Mouse (Mus musculus) neural tube, embryonic 15.5 days (tissue): Measurements from ENCODE around the gene Rdh7. TPM values are rescaled to one million over a fixed set of nuclear protein-coding genes. Genes with fewer than 3 reads are reported as not detected.
"Not testable (repeated sequence)": the region's sequence is repeated elsewhere in the genome, so short reads cannot be mapped to it uniquely, and the experiment has no call there.

ENCODE experiments used
- ATAC-seq: fragments of 200-750 bp; cut with Nextera tagmentation; 2 replicates; pipeline ENCODE4 v1.8.0; 2017; ENCODE audit warnings: mild to moderate bottlenecking, moderate TSS enrichment, moderate library complexity; ENCODE audit not compliant: low FRiP score
- H3K27ac ChIP-seq: fragments of 300-500 bp; sonication (generic); replicated peaks from 2 replicates; pipeline ENCODE4 v1.5.1; 2015; ENCODE audit warnings: mild to moderate bottlenecking, inconsistent platforms
- H3K27me3 ChIP-seq: fragments of 300-500 bp; sonication (generic); replicated peaks from 2 replicates; pipeline ENCODE4 v1.6.1; 2015; ENCODE audit warnings: inconsistent platforms
- H3K36me3 ChIP-seq: fragments of 300-500 bp; sonication (generic); 2 replicates; pipeline ENCODE4 v1.6.1; 2015; ENCODE audit warnings: inconsistent platforms
- H3K4me1 ChIP-seq: fragments of 300-500 bp; sonication (generic); 2 replicates; pipeline ENCODE4 v1.6.1; 2015; ENCODE audit warnings: inconsistent platforms
- H3K4me2 ChIP-seq: fragments of 300-500 bp; sonication (generic); 2 replicates; pipeline ENCODE4 v1.6.1; 2015; ENCODE audit warnings: inconsistent platforms, mild to moderate bottlenecking, moderate library complexity
- H3K4me3 ChIP-seq: fragments of 300-500 bp; sonication (generic); replicated peaks from 2 replicates; pipeline ENCODE4 v1.5.1; 2015; ENCODE audit warnings: mild to moderate bottlenecking, inconsistent platforms
- H3K9ac ChIP-seq: fragments of 300-500 bp; sonication (generic); replicated peaks from 2 replicates; pipeline ENCODE4 v1.6.1; 2015; ENCODE audit warnings: mild to moderate bottlenecking, inconsistent platforms
- H3K9me3 ChIP-seq: fragments of 300-500 bp; sonication (generic); replicated peaks from 2 replicates; pipeline ENCODE4 v1.6.1; 2016; ENCODE audit warnings: inconsistent platforms
- WGBS: fragments of 180-500 bp; shearing (Covaris S2); methylation state at CpG from one replicate; pipeline ENCODE4 v1.1.7; 2015; ENCODE audit warnings: mixed read lengths; 5-methylcytosine and 5-hydroxymethylcytosine counted together
- polyA plus RNA-seq: library from polyadenylated mRNA; unstranded; fragments of >200 nt; fragmentation: Nextera tagmentation; extraction: Ambion mirVana; gene quantifications from 2 replicates; pipeline ENCODE4 v1.2.1, GENCODE M21; 2015

The Rdh7 gene
- not detected in 2 replicates for polyA plus RNA-seq

DNA sequence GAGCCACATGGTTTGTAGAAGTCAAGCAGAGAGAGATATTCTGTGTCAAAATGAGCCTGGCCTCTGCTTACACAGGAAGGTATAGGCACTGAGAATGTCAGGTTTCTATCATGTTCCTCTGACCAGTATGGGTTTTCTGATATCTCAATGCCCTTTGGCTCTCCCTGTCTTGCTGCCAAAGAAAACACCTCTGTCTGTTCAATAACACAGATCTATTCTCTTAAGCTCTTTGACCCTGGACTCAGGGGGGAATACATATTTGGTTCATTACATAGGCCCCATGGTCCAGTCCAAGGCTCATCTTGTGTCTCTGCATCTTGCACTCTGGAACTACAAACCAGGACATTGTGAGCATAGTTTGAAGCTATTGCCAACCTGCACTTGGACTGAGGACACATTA lies at the start of gene Rdh7:
Gene Rdh7, minus strand, starts transcription at position 213 of the 400 bp plus-strand sequence.
- H3K27ac ChIP-seq = no peak within 1 kb of the TSS
- H3K4me3 ChIP-seq = no peak within 1 kb of the TSS
- H3K9me3 ChIP-seq = no peaks in the 10 kb centered on the region
- H3K4me1 ChIP-seq = peaks cover 8% of the 10 kb centered on the region
- ATAC-seq = no peak
- H3K9ac ChIP-seq = no peak within 1 kb of the TSS
- H3K4me2 ChIP-seq = no peak within 1 kb of the TSS
- no peaks in the 10 kb centered on the region for H3K27me3 ChIP-seq
- H3K36me3 ChIP-seq = no peaks in the 10 kb centered on the region

DNA sequence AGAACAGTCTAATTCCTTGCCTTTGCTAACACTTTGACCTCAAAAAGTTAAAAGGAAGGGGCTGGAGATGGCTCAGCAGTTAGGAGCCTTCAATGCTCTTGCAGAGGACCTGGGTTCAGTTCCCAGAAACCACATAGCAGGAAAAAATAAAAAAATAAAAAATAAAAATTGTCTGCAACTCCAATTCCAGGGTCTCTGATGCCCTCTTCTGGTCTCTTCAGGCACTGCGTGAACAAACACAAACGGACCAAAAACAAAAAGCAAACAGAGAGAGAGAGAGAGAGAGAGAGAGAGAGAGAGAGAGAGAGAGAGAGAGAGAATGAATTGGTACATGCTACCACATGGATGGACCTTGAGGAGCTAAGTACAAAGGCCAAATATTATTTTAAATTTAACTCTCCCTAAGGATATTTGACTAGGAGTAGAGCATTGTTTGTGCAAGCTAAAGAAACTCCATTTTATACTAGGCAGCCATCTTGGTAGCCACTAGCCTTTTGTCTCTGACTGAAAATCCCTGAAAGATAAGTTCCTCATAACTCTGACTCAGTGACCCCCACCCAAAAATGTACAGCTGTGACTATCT lies 48.9 kb upstream of the Rdh7 start:
- WGBS = 7% methylated on average over 2 of the region's 2 CpGs
- H3K4me3 ChIP-seq = no peak overlapping the region
- H3K36me3 ChIP-seq = no peaks in the 10 kb centered on the region
- H3K27me3 ChIP-seq = no peaks in the 10 kb centered on the region
- no peak overlapping the region for H3K9ac ChIP-seq
- H3K9me3 ChIP-seq = no peaks in the 10 kb centered on the region
- no peak overlapping the region for H3K4me2 ChIP-seq
- H3K27ac ChIP-seq = no peak overlapping the region
- no peak for ATAC-seq
- H3K4me1 ChIP-seq = 0 out of 2 replicates have a peak, but pooled peaks cover 4% of the 10 kb centered on the region

DNA sequence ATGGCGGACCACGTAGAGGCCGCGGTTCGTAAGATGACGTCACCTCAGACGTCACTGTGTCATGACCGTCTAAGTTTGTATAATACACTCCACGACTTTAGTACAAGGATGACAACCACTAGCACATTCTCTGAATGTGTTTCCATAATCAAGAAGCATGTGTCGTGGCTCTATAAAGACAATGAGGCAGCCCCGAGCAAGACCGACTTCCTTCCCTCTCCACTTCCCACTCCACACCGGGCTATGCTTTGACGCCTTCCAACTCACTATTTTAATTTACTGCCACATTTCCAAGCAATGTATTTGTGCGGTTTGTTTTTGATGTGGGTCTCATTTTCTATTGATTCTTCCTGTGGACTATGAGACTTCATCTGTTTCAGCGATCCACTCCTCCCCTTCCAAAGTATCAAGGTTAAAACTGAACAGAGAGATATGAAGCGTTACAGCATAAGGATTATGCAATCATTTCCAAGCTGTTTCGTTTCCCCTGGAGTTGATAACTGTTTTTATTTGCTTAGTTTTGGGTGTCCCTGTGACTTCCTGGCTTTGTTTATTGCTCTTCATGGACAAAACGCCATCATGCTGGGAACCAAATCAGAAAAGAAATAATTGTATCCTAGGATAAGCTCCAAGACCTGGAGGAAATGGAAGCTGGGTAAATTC lies 48.3 kb upstream of the Rdh7 start:
- Histone ChIP-seq H3K27ac (no peak overlapping the region), H3K9me3 (no peaks in the 10 kb centered on the region), H3K27me3 (no peaks in the 10 kb centered on the region), H3K4me1 (0 out of 2 replicates have a peak, but pooled peaks cover 4% of the 10 kb centered on the region), H3K4me3 (no peak overlapping the region), H3K4me2 (no peak overlapping the region), H3K9ac (no peak overlapping the region), H3K36me3 (no peaks in the 10 kb centered on the region)
- 88% methylated on average over 19 of the region's 19 CpGs for WGBS
- ATAC-seq = no peak

DNA sequence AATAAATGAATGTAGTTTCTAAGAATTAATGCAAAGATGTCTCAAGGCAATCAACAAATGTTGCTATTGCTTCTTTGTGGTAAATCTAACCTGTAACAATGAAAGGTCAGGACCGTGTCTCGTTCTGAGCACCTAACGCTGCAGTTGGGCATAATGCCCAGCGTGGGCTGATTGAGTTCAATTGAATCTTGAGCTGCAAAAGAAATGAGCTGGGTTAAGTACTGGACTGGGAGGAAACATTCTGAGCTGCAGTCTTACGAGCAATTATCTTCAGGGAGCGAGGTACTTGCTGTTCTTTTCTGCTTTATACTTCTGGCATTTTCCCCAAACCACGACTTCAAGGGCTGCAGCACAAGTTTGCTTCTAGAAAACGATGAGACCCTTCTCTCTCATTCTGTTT lies 47.7 kb upstream of the Rdh7 start:
- H3K27me3 ChIP-seq = no peaks in the 10 kb centered on the region
- no peak for ATAC-seq
- 73% methylated on average over 8 of the region's 8 CpGs for WGBS

DNA sequence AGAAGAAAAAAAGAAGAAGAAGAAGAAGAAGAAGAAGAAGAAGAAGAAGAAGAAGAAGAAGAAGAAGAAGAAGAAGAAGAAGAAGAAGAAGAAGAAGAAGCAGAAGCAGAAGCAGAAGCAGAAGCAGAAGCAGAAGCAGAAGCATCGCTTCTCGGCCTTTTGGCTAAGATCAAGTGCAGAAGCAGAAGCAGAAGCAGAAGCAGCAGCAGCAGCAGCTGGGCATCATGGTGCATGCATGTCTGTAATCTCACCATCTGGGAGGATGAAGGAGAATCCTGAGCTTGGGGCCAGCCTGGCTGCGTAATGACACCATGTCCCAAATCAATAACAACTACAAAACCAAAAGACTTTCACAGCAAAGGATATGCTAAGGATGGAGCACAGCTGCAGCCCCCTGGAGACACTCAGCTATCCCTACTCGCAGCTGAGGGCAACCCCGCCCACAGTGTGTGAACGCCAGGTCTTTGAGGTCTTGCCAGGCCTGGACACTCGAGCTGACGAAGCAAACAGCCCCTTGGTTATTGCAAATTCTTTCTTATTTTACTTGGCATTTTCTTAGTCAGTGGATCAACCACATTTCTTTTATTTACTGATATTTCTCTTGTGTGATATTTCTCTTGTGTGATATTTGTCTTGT lies 43.8 kb upstream of the Rdh7 start:
- Histone ChIP-seq H3K4me2 (no peak overlapping the region), H3K4me1 (0 out of 2 replicates have a peak, but pooled peaks cover 4% of the 10 kb centered on the region), H3K27me3 (no peaks in the 10 kb centered on the region), H3K4me3 (no peak overlapping the region), H3K9me3 (no peaks in the 10 kb centered on the region), H3K27ac (no peak overlapping the region), H3K9ac (no peak overlapping the region), H3K36me3 (no peaks in the 10 kb centered on the region)
- ATAC-seq = no peak
- WGBS = 70% methylated on average over 8 of the region's 8 CpGs

More for the DNA sequence above, 47.7 kb upstream of the Rdh7 start:
- no peaks in the 10 kb centered on the region for H3K36me3 ChIP-seq
- H3K9ac ChIP-seq = no peak overlapping the region
- no peak overlapping the region for H3K4me2 ChIP-seq
- no peaks in the 10 kb centered on the region for H3K9me3 ChIP-seq
- H3K4me3 ChIP-seq = no peak overlapping the region
- no peak overlapping the region for H3K27ac ChIP-seq
- H3K4me1 ChIP-seq = 0 out of 2 replicates have a peak, but pooled peaks cover 4% of the 10 kb centered on the region

DNA sequence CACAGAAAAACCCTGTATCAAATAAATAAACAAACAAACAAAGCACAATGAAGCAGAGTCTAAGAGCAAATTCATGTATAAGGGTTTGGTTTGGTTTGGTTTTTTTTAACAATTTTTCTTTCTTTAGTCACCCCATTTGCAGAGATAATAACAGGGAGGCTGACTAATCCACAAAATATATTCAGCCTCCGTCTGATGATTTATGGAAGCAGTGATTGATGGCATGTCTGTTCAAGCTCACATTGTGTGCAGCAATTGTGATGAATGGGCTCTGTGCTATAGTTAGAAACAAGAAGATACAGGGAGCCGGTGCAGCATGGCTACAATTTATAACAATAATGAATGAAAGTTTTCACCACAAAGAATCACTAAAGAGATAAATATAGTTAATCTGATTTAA lies 39.1 kb upstream of the Rdh7 start:
- Histone ChIP-seq H3K27ac (no peak overlapping the region), H3K9ac (no peak overlapping the region), H3K4me1 (no peaks in the 10 kb centered on the region), H3K36me3 (no peaks in the 10 kb centered on the region), H3K27me3 (no peaks in the 10 kb centered on the region), H3K4me3 (no peak overlapping the region), H3K9me3 (no peaks in the 10 kb centered on the region), H3K4me2 (no peak overlapping the region)
- ATAC-seq = no peak
- 57% methylated on average over 2 of the region's 2 CpGs for WGBS

DNA sequence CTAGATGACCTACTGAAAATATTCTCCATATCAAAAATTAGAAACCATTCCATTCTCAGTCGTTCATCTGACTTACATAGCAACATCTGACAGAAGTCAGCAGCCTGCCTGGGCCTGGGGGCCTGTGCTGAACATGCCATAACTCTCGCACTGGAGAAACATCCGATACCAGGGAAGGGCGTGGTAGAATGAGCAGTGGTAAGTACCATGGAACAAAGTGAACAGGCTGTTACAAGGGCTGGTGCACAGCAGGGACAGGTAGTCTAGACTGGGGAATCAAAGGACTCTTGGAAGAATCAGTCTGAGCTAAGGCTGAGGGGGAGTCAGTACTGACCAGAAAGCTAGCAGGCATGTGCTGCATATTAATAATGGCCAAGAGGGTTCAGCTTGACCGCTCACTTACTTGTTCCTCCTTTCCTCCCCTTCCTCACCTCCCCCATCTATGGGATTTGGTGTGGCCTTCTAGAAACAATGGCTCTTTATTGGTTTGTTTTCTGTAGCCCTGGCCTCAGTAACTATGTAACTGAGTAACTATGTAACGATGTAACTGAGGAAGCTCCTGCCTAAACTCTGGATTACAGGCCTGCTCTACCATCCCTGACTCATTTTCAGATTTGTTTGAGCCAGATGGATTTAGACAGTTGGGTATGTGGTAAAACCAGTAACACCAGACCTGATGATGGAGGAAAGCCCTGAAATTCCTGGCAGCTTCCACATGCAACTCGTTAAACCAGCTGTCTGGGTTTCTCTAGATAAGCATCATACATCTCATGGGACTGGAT lies 36.2 kb upstream of the Rdh7 start:
- Histone ChIP-seq H3K27me3 (no peaks in the 10 kb centered on the region), H3K4me2 (no peak overlapping the region), H3K4me3 (no peak overlapping the region), H3K36me3 (no peaks in the 10 kb centered on the region), H3K27ac (no peak overlapping the region), H3K9me3 (no peaks in the 10 kb centered on the region), H3K9ac (no peak overlapping the region), H3K4me1 (no peaks in the 10 kb centered on the region)
- no peak for ATAC-seq
- WGBS = 70% methylated on average over 7 of the region's 7 CpGs

DNA sequence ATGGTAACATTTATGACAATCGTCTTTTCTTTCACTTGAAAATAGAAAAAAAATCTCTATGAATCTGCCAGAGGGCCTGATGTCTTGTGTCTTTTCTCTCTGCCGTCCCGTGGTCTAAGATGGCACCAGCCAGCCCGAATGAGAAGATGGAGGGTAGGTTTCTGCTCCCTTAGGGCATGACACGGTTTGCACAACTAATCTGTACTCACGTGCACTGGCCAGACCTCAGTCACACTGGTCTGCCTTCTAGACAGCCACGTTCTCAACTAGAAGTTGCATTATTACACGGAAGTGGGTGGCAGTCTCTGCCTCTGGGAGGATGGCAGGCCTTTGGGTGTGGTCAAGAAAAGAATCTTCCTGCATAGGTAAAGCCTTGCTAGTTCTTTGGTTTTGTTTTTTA lies 34.4 kb upstream of the Rdh7 start:
- Histone ChIP-seq H3K4me1 (no peaks in the 10 kb centered on the region), H3K36me3 (no peaks in the 10 kb centered on the region), H3K27ac (no peak overlapping the region), H3K27me3 (no peaks in the 10 kb centered on the region), H3K4me2 (no peak overlapping the region), H3K9ac (no peak overlapping the region), H3K4me3 (no peak overlapping the region), H3K9me3 (no peaks in the 10 kb centered on the region)
- no peak for ATAC-seq
- WGBS = 90% methylated on average over 8 of the region's 8 CpGs

DNA sequence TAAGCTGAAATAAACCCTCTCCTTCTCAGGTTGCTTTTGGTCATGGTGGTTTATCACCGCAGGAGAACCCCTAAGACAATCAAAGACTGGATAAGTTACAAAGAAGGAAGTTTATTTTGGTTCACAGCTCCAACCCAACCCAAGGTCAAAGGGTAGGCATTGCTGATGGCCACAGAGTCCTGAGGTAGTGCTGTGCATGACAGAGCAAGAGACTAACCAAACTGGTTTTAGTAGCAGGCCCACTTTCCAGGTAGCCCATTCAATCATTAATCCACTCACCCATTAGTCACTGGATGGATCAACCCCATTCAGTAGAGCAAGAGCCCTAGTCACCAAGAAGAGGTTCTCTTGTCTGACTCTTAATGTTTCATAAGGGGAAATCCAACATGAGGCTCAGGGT lies 33.6 kb upstream of the Rdh7 start:
- H3K9ac ChIP-seq = no peak overlapping the region
- H3K4me1 ChIP-seq = no peaks in the 10 kb centered on the region
- ATAC-seq = no peak
- H3K9me3 ChIP-seq = no peaks in the 10 kb centered on the region
- no peak overlapping the region for H3K4me2 ChIP-seq
- H3K27ac ChIP-seq = no peak overlapping the region
- H3K36me3 ChIP-seq = no peaks in the 10 kb centered on the region
- 94% methylated on average over 1 of the region's 1 CpGs for WGBS
- no peaks in the 10 kb centered on the region for H3K27me3 ChIP-seq
- no peak overlapping the region for H3K4me3 ChIP-seq

DNA sequence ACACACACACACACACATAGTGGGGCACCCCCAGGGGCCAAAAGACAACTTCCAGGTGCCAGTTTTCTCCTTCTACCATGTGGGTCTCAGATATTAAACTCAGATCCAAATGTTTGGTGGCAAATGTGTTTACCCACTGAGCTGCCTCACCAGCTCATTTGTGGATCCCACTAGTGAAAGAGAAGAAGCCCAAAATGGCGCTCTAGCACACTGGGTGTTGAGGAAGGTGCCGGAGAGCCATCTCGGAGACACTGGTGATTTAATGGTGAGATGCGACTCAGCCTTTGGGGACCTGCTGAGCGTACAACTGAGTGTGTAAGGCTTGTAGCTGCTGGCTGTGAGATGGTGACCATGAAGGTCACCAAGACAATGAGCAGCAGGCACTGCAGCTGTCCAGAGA lies 29.0 kb upstream of the Rdh7 start:
- no peak overlapping the region for H3K9ac ChIP-seq
- H3K27me3 ChIP-seq = no peaks in the 10 kb centered on the region
- H3K4me2 ChIP-seq = no peak overlapping the region
- H3K36me3 ChIP-seq = no peaks in the 10 kb centered on the region
- H3K4me3 ChIP-seq = no peak overlapping the region
- WGBS = 93% methylated on average over 5 of the region's 5 CpGs
- no peaks in the 10 kb centered on the region for H3K4me1 ChIP-seq
- H3K27ac ChIP-seq = no peak overlapping the region
- ATAC-seq = no peak
- H3K9me3 ChIP-seq = no peaks in the 10 kb centered on the region

DNA sequence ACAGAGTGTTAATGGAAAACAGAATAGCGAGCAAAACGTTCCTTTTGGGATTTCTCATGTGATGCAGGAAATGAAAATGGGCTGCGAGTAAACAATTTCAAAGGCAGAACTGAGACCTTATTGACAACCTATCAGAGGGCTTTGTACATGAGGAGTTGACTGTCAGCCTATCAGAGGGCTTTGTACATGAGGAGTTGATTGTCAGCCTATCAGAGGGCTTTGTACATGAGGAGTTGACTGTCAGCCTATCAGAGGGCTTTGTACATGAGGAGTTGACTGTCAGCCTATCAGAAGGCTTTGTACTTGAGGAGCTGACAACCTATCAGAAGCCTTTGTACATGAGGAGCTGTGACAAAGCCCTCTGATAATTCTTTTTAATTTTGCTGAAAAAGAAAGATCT lies 28.6 kb upstream of the Rdh7 start:
- H3K27me3 ChIP-seq, H3K36me3 ChIP-seq, ATAC-seq, H3K27ac ChIP-seq, H3K4me2 ChIP-seq, H3K4me1 ChIP-seq, H3K9me3 ChIP-seq, H3K4me3 ChIP-seq, H3K9ac ChIP-seq: not testable (repeated sequence)
- WGBS = 68% methylated on average over 3 of the region's 3 CpGs
